Mouse (Mus musculus) layer of hippocampus, adult 18-20 months (tissue): Measurements from ENCODE around the gene Lrrc27. TPM values are rescaled to one million over a fixed set of nuclear protein-coding genes. Genes with fewer than 3 reads are reported as not detected.

ENCODE experiments used
- DNase-seq, 2 experiments: peaks; one replicate each; pipeline ENCODE4 v3.0.0; 2022; ENCODE audit warnings: low spot score in 2 of 2
- total RNA-seq, 2 experiments: library from RNA; stranded (reverse); gene quantifications; 2 replicates each; pipeline ENCODE4 v1.2.3; 2021

Gene Lrrc27
- total RNA-seq, 2 experiments from 2014 or later = 6.1 to 6.4 TPM

DNA sequence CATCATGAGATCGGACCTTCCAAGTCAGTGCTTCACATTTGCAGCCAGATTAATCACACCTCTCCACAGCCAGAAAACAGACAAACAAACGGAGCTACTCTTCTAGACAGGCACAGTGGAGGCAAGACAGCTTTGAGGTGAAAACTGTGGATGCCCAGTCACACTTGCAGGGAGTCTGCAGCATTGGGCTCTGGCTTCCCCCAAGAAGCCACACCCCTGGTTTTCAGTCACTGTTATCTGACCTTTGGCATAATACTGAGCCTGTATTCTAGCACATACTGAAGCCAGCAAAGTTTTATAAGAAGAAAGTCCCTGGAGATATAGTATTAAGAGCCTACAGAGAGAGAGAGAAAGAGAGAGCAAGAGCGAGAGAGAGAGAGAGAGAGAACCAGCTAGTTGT lies 26.6 kb downstream of the Lrrc27 start:
- no peak for DNase-seq

DNA sequence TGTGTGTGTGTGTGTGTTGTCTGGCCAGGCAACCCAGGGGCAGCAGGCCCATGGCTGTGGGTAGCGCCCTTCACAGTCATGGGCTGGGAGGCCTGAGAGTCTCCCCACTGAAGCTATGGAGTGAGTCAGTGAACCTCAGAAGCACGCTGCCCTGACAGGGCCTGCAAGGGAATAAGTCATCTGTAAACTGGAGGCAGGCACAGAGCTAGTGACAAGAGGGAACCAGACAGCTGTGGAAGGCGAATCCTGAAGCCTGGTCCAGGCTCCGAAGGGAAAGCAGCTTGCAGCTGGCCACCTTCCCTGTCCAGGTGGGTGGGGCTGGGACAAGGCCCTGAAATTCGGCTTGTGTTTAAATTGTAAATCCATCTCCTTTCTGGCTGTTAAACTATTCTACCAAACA lies 33.3 kb downstream of the Lrrc27 start:
- peak in 1 of 2 experiments; percentile 21 for DNase-seq

DNA sequence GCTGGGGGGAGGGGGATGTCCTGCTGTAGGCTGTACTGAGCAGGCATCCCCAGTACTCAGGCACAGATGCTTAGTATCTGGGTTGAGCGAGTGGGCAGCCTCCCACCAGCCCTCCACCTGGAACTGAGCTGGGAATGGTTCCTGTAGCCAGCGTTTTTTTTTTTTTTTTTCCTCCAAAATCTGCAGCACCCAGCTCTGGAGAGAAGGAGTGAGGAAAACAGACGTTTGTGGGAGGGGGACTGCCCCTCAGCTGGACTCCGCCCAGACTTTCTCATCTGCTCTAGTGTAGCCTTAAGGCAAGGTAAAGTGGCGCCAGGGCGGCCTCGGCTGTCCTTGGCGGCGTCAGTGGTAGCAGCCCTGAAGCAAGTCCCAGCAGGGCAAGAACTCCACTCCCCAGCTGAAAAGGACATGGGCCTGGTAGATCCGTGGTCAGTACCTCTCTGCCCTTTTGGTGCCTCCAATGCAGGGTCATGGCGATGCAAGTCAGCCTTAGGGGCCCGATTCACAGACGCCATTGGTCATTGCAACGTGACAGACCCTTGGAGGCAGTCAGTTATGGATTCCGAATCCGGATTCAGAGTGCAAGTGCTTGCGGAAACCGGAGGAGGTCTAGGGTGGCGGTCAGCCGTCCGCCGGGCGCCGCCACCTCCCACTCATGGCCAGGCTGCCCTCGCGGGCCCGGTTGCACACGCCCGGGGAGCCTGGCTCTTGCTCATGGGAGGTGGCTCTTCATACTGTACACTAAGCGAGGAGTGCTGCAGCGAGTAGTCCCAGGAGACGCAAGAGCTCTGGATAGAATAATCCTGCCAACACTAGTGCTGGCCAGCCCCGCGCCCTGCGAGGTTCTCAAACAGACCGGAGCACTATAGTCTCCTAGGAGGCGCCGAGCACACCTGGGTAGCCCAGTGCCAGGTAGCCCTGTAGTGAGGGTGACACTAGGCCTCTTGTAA lies 34.4 kb downstream of the Lrrc27 start:
- DNase-seq = peak; percentile 66 to 79

DNA sequence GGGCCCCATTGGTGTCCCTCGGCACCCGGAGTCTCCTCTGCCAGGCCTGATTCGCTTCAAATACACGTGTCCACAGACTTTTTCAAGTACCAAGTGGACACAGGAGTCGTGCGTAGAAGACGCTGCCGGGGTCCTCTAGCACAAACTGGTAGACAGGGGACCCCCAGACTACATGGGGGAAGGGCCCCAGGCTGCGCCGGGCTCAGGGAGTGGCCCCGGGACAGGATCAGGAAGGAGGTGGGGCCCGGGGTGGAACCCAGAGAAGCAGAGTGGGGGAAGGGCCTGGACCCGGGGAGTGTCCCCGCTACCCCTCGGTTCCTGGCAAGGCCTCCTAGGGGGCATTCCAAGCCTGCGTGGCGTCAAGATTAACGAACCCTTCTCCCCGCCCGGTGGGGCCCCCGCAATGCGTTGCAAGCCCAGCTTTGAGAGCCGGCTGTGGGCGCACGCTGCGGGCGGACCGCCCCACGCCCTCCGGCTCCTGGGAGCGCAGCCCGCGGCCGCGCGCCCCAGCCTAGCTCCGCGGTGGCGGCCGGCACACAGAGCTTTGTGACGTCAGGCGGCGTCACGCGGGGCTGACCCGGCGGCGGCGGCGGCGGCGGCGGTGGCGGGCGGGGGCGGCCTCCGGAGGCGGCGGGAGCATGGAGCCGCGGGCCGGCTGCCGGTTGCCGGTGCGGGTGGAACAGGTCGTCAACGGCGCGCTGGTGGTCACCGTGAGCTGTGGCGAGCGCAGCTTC lies 35.3 kb downstream of the Lrrc27 start, which contains the start of gene Pwwp2b:
Gene Pwwp2b, plus strand, starts transcription at position 602 of the 734 bp plus-strand sequence.
- DNase-seq = peak; percentile 49 to 74

DNA sequence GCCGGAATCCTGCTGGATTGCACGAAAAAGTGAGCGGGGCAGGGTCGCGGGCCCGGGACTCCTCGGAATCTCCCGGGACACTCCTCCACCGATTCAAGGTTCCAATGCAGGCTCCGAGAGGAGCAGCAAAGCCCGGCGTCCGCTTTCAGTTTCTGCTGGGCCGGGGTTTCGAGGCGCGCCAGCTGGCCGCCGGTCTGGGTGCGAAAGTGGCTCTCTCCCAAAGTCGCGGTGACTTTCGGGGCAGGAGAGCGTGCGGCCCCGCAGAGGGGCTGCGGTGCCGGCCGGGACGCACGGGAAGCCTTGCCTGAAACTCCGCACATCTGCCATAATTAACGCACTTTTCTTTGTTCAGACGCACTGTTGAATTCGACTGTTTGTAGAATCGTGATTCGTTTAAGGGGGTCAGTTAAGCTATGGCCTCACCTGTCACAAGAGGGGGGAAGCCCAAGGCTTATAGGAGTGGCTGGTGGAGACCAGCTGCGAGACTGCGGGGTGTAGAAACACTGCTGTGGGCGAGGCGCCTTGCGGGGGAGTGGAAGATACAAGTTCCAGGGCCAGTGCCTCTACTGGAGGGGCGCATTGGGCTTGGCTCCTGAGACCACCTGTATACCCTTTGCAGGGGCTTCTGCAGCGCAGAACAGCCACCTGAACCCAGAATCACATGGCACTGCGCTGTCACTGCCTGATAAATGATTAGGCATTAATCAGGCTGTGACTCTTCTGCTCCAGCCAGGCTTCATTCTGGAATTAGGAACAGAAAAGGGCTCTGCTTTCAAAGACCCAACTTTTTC lies 36.0 kb downstream of the Lrrc27 start:
- DNase-seq = no peak

DNA sequence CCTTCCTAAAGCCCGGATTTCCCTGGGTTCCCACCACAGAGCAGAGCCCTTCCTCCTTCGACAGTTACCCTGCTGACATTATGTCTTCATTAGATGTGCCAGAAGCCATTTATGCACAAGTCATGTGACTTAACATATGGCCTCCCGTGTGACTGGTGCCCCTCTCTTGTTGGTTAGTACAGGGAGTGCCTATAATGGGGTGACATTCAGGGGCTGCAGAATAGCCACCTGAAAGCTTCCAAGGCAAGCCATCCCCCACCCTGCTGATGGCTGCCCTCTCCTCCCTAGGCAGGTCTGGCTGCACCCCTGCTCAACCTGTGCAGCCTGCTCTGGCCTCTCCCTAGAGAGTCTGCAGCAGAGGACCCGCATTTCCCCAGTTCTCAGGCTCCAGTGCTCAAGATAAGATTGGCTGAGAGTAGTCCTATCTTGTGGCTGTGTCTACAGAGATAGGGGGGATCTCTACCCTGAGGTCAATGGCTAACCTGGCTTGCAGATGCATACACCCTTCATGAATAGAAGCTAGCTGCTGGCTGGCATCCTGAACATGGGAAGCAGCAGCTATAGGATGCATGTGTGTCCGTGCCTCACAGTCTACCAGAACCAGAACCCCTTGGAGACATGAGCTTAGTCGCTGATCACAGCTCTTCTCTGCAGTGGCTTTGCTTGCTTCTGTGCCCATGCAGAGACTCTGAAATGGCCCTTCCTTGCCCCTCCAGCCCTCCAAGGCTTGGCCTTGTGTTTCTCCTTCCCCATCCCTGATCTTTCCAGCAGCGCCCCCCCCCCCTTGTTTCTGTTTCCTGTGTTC lies 36.8 kb downstream of the Lrrc27 start:
- DNase-seq = peak in 1 of 2 experiments; percentile 54

DNA sequence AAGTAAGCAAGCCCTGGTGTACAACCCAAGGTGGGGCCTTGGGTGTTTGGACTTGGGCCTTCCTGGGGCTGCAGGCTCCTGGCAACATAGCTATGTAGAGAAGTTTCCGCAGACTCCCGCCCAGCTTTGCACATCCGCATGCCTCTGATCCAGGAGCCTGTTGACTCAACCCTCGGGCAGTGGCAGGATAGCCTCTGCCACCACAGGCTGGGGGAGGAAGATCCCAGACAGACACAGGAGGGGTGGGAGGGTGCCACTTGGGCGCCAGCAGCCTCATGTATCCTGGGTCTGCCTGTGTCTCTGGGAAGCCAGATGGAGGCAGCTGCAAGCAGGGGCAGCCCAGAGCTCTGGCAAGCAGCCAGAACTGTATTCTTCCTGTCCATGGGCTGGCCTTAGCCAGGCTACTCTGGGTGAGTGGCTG lies 39.1 kb downstream of the Lrrc27 start:
- no peak for DNase-seq

DNA sequence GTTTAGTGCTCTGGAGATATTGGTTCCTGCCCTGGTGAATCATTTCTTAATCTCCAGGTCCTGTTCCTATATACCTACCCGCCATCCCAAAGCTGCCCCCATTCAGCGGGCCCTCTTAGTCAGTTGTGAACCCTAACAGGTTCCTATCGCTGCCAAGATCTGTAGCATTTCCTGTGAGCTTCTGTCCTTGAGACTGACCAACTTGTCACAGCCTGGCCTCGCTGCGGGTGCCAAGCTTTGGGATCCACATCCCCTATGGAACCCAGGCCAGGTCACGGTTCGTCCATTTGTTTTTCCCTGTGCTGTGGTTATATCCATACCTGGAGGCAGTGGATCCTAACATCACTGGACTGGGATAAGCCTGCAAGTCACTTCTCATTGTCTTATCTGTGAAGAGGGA lies 39.8 kb downstream of the Lrrc27 start:
- DNase-seq = no peak

DNA sequence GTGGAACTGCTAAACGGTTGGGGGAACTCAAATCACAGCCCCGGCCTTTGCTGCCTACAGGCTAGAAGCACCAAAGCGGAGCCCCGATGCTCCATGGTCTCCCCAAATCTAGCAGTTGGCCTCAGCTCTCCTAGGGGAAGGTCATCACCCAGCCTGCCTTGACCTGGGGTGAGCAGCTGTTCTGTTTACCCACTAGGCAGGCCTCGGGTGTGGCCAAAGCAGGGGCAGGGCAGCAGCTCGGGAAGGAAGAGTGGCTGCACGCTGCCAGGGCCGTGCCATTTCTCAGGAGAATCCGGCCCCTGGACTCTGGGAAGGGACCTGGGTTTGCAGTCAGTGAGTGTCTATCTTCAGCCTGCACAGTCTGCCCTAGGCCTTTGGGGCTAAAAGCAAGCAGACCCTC lies 40.2 kb downstream of the Lrrc27 start:
- no peak for DNase-seq

DNA sequence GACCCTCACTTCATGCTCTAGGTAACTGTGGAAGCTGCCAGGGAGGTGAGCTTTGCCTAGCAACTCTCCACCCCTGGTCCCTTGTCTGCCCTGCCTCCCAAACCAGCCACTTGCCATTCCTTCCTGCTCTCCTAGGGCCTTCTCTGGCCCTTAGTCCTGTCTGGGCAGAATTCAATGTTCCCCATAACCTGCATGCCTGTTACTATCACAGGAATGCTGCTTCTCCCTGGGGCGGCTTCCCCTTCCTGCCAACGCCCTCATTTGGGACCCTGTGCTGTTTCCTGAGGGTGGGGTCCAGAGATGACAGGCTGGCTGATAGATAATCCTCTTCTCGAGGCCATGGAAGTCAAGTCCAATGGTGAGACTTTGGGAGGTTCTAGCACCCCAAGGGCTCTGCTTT lies 40.7 kb downstream of the Lrrc27 start:
- DNase-seq = no peak

DNA sequence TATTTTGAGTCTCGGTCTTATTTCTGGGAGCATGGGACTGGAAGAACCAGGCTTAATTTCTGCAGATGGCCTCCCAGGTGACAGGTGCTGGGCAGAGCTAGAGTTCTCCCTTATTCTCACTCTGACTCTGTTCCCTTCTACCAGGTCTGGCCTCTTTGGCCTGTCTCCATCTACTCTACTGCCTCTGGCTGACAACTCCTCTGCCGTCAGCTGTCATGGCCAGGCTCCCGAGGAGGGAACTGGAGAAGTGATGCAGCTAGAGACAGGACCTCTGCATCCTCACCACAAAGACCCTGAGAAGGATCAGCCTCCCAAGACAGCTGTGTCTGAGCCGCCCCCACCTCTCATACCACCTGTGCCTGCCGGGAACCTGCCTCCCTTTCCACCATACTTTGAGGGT lies 41.8 kb downstream of the Lrrc27 start:
- no peak for DNase-seq

DNA sequence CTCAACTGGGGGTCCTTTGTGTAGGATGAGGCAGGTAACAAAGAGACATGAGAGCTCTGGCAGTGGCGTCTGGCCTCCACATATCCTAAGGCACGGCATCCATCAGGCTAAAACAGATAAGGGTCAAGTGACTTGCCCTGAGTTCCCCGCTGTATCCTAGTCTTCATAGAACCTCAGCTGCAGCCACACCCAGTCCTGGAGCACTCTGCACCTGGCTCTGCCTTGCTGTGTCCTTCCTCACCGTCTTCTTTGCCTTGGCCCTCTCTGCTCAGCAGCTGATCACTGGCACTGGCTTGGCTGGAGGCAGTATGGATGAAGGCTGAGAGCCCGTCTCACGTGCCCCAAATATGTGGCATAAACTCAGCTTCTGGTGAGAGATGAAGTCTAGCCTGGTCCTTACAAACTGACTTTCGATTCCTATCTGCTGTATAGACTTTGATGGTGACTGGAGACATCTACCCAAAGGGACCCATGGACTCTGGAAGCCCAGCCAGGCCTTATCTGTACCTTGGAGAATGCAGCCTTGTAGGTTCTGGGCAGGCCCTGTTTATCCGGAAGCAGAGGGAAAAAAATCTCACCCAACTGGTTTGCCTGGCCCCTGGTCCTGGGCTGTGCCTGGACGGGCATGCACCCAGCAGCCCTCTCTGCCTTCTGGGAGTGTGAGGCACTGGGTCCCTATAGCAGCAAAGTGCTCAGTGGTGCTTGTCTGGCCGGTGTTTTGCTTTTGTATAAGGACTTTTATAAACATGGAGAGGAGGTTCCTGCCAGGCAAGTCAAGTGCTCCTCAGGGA lies 45.2 kb downstream of the Lrrc27 start:
- DNase-seq = no peak

DNA sequence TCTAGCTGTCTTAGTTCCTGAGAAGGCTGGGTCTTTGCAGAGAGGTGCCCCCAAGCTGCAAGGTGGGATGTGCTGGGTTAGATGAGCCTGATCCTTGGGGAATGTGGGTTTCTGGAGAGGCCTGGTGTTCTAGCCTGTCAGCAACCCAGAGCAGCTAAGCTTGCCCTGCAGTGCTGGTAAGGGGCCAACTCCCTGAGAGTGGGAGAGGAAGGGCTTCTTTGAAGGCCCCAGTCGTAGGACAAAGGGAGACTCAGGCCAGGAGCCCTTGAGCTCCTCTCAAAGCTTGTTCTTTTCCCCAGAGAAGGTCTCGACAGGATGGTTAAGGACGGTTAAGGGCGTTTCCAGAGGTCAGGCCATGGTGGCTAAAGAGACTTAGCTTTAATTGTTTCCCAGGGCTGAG lies 51.5 kb downstream of the Lrrc27 start:
- no peak for DNase-seq

DNA sequence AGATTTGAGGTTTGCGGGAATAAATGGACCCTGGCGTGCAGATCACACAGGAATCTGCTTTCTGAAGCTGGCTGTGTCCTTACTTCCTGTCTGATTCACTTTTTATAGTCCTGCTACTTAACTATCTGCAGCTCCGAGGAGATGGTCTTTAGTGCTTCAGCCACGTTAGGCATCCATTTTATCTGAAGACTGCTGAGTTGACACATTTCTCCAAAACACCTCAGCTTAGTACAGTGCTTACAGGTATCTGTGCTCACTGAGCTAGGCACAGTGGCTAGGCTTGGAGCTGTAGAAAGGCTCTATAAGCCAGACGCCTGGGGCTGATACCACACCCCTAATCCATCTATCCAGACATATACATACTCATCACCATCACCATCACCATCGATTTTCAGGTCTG lies 52.8 kb downstream of the Lrrc27 start:
- no peak for DNase-seq

DNA sequence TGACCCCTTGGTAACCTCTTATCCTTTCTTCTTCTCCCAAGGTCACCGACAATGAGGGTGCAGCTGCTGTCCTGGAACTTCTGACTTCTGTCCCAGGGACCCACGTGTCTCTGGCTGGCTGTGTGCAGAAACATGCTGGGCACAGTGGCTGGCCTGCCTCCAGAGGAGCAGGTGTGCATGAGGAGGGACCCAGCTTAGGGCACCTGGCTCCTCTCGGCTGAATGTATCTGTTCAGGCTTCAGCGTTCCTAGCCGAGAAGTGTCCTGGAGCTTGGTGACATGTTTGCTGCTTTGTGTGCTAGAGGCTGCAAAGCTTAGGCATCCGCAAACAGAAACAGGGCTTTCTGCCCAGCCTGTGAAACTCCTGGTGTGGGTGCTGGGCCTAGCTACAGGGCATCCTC lies 53.6 kb downstream of the Lrrc27 start:
- DNase-seq = peak in 1 of 2 experiments; percentile 47

DNA sequence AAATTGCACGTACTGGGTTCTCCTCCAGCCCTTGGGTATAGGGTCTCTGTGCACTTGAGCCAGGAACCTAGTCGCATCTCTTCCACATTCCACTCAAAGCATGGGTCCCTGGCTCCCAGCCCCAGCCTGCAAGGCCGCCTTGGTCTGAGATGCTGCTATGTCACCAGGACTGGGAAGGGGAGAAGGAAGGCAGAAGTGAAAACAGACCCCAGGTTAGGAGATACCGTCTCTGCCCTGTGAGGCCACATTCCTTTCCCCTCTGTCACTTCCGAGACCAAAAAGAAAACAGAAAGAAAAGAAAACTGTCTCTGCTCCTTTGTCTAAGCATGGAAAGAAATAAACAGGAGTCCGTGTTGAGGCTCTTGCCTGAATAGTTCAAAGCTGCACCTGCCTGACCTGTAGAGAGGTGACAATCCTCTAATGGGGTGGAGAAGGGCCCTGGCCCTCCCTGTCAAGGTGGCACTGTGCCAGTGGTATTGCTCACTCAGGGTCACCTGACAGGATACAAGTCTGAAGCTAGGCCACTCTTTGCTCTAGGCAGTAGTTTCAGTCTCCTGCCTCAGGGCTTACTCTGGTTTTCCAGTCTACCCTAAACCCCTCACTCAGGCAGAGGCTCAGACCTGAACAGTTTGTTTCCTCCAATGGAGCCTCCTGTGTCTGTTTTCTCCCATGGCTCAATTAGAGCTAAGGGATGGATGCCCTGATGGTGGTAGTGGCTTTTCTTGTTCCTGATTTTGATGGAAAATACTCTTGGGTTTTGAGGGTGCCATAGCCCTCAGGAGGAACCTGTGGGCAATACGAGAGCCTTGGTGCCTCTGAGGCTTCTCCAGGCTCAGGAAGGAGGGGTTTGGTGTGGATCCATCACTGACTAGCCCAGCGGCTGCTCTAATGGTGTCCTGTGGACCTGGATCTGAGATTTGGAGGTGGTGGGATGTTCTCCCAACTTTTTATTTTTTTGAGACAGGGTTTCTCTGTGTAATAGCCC lies 54.4 kb downstream of the Lrrc27 start:
- no peak for DNase-seq

DNA sequence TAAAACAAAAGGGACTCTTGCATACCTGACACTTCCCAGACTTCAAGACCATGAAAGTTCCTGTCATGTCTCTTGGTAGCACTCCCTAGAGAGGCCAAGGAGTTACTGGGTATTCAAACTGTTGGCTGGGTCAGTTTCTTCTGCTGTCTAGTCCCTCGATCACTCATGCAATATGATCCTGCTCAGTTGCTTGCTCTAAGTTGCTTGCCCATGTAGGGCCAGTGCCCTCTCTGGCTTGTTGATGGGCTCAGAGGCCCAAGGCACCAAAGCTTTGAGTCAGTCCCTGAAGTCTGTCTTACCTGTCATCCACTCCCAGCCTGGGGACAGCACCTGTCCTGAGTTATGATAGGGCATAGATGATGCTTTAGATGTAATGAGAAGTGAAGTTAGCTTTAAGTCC lies 58.0 kb downstream of the Lrrc27 start:
- DNase-seq = no peak

DNA sequence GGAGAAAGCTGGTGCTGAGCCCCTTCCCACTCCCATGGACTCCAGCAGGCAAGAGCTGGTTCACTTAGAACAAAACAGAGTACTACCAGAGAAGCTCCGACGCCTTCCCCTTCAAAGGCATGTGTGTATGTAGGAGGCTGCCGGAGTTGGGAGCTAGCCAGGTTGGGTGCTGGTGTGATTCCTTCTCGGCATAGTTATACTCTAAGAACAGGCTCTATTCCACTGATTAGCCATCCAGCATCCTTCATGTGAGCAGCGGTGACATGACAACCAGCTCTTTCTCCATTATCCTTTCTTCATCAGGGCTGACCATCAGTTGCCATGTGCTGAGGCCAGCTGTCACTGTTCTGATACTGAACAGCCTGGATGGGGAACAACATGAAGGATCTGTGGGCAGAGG lies 59.1 kb downstream of the Lrrc27 start:
- DNase-seq = peak; percentile 74 to 82
